Mouse (Mus musculus) left cerebral cortex, adult 11 months (tissue): ENCODE data around the gene Gck.
A peak's percentile ranks its signal among the peaks of the same experiment; 100 is the strongest.
"Not testable (repeated sequence)": the region's sequence is repeated elsewhere in the genome, so short reads cannot be mapped to it uniquely, and the experiment has no call there.

Source experiments
- DNase-seq: peaks from one replicate; pipeline ENCODE4 v3.0.0; 2022; ENCODE audit warnings: low spot score

The Gck gene

DNA sequence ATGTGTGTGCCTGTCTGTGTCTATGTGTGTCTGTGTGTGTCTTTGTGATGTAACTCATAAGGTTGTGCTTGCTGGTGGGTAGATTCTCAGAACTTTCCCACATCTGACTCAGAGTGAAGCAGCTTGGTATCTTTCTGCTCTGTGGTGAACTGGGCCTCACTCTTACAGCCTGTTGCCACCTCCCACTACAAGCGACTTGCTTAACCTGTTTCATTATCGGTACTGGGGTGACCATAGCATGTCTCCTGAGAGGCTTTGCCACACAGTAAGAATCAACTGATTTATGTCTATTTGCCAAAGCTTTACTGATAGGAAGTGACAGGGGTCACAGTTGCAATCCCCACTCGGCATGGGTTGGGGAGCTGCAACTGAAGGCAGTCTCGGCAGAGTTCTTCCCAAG lies 41.2 kb downstream of the Gck start:
- DNase-seq, result no peak

DNA sequence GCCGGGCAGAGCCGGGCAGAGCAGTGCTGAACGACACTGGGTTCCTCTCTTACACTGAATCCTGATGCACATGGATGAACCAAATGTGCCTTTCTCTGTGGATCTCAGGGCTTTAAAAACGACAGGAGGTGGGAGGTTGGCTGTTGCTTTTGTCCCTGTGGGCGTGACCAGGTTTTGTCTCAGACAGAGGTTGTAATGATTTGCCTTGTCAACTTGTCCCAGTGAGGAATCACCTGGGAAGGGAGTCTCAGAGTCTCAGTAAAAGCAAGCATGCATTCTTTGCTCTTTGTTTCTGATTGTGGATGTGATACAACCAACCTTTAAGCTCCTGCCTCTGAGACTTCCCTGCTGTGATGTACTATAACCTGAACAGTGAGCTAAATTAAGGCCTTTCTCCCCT lies 42.8 kb downstream of the Gck start:
- DNase-seq, result no peak

GRCm38 (mm10) chr11:5905778-5906518 lies 43.9 kb downstream of the Gck start:
- DNase-seq, result no peak

DNA sequence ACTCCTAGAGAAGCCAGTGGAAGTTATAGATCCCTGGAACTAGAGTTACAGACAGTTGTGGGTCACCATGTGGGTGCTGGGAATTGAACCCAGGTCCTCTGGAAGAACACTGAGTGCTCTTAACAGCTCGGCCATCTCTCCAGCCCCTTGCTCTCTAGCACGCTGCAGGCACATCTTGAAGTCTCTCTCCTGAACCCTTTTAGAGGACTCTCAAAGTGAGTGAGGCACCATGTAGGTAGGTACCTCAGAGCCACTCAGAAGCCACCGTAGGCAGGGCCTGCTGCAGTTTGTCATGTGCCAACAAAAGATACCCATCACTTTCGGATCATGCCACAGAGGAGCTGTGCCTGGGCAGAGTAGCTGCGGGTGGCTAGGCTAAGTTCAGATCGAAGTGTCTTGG lies 45.0 kb downstream of the Gck start:
- DNase-seq, result no peak

DNA sequence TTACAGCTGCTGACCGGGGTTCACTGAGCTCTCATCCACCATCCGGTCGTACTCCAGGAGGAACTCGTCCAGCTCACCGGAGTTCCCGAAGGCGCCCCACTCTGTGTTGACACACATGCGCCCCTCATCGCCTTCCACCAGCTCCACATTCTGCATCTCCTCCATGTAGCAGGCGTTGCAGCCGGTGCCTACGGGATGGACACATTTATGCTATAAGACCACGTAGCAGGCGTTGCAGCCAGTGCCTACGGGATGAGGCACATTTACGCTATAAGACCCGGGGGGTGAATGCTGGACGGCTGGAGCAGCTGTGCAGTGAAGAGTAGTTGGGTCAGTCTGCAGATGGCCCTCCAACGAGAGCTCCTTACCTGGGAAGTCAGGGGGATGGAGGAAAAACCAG lies 45.5 kb downstream of the Gck start:
- no peak for DNase-seq

DNA sequence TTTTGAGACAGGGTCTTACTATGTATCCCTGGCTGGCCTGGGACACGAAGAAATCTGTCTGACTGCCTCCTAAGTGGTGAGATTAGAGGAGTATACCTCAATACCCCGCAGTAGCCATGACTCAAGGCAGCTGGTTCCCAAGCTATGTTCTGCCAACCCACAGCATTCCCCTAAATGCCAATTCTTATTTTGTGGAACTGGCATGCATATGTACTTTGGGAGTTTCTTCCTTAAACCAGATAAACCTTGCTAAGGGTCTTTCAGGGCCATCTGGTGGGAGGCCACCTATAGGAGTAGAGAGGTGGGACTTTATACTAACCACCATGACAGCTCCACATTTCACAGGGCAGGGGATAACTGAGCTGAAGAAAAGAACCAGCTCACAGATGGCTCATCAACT lies 46.0 kb downstream of the Gck start:
- DNase-seq, result no peak

- DNase-seq, result no peak
Measured at GRCm38 (mm10) chr11:5902390-5902789, 47.5 kb downstream of the Gck start.

DNA sequence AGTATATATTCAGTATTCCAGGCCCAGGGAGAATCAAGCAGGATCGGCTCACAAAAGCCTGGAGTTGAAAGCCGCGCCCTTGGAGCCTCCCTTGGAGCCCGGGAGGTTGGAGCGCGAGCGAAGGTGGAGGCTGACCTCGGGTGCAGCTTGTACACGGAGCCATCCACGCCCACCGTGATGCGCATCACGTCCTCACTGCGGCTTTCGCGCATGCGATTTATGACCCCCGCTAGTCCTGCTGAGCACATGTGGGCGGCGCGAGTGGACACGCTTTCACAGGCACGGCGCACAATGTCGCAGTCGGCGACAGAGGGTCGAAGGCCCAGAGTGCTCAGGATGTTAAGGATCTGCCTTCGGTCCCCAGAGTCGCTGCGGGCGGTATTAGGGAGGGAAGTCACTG lies 47.9 kb downstream of the Gck start:
- DNase-seq, result no peak

DNA sequence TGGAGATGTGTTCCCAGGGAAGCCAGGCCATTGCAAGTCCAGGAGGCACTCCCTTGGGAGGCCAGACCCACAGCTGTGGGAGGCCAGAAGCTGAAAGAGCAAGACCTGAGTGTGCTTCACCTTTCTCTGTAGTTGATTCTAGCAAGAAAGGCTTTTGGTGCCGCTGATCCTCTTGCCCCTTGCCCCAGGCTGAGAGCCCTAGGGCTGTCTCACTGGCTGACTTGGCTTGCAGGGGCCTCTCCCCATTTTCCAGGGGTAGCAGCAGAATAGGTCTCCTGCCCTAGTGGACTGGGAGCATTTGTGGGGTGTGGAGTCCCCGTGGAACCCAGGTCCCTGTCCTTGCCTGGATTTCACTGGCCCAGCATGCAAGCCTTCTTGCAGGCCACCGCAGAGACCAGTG lies 48.6 kb downstream of the Gck start:
- no peak for DNase-seq

- no peak for DNase-seq
Measured at GRCm38 (mm10) chr11:5899286-5899685, 50.6 kb downstream of the Gck start.

- DNase-seq, result no peak
Measured at GRCm38 (mm10) chr11:5898531-5898930, 51.4 kb downstream of the Gck start, which contains the start of gene Myl7. Gene Myl7 (minus strand): TSS chr11:5898782.

- DNase-seq, result no peak
Measured at GRCm38 (mm10) chr11:5897839-5898238, 52.0 kb downstream of the Gck start.

GRCm38 (mm10) chr11:5897230-5897629 lies 52.7 kb downstream of the Gck start:
- DNase-seq, result no peak

DNA sequence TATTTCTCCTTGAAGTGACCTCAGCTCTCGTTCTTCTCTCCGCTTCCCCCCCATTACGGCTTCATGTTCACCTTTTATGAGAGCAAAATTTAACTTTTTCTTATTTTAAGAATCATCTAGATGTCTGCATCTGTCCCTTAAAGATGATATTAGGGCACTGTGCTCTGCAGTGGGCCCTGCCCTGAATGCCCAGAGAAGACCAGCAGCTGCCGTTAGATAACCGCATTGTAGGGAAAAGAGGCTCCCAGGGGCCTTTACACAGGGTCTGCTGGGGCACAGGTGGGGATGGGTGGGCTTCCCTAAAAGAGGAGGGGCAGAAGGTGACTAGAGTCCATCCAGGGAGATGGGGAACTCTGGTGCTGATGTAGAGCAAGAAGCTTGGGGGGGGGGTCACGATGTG lies 56.1 kb downstream of the Gck start:
- DNase-seq, result no peak

DNA sequence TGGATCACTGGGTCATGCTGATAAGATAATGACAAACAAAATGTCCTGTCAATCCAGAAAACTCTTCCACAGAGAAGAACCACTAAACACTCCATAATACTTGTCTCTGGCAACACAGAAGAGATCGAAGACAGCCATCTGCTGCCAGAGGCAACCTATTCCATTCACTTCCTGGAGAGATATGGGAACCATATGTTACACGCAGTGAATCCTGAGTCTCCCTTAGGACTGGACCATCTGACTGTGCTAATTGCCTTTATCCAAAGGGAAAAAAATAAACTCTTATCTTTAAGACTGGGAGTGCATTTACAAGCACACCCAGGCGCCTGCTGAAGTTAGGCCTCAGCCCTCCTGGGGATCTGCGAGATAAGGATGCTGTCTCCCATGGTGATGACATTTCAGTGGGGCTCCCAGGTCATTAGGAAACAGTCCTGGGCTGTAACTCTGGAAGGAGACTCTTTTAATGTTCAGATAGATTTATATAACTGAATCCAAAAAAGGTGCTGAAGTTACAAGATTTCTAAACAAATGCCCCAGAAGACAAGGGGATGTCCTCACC lies 57.0 kb downstream of the Gck start:
- no peak for DNase-seq

- DNase-seq, result no peak
Measured at GRCm38 (mm10) chr11:5892151-5892591, 57.7 kb downstream of the Gck start.

DNA sequence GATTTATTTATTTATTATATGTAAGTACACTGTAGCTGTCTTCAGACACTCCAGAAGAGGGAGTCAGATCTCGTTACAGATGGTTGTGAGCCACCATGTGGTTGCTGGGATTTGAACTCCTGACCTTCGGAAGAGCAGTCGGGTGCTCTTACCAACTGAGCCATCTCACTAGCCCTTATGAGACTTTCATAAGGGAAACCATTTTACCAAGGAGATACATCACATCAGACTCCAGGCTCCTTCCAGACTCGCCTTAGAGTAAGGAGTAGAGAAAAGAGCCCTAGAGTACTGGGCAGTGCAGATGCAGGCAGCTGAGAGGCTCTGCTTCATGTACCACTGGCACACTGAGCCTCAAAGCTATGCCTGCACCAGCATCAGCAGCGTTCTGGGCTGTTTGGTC lies 61.3 kb downstream of the Gck start:
- not testable (repeated sequence) for DNase-seq

DNA sequence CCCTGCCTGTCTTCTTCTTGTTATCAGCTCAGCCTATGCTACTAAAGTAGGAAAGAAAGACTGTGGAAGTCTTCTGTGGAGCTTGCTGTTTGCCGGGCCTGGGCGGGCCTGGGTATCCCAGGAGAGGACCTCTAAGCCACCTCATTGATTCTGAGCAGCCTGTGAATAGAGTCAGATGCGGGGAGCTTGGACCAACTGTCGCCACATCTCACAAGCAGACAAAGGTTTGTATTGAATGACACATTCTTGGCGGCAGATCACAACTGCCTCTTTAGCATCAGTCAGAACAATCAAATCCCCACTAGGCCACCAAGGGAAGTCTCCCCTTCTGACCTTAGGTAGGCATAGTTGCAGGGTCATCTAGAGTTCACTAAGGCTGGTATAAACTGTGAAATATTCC lies 62.6 kb downstream of the Gck start:
- DNase-seq, result no peak

DNA sequence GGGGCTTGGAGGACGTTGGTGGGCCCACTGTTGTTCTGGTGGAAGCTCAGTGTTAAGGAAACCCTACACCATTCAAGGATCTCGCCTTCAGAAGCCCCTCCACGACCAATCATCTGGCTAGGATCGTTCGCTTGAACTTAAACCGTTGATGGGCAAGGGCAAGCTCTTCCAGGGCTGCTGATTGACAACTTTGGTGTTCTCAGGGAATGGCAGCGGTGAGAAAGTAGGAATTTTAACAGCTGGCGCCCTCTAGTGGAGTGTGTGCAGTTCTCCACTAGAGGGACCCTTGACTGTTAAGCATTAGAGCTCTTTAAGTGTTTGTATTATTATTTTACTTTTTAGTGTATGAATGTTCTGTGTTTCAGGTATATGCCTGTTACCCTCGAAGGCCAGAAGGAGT lies 63.7 kb downstream of the Gck start:
- peak; percentile 33 for DNase-seq

GRCm38 (mm10) chr11:5882518-5882917 lies 67.4 kb downstream of the Gck start:
- no peak for DNase-seq

DNA sequence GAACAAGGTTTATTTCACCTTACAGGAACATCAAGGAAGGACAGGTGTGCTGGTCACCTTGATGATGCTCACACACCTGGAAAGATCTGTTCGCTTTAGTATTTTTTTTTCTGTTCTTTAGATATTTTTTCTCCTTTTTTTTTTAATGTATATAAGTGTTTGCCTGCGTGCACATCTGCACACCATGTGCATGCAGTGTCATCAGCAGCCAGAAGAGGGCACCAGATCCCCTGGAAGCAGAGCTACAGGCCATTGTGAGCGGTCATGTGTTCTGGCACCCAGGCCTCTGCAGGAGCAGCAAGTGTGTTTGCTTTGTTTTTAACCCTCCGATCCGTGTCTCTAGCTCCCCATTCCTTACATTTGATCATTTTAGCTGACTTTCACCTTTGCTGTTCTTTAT lies 70.0 kb downstream of the Gck start:
- DNase-seq, result peak; percentile 45

GRCm38 (mm10) chr11:5878661-5879060 lies 71.2 kb downstream of the Gck start:
- DNase-seq, result no peak

- peak; percentile 94 for DNase-seq
Measured at GRCm38 (mm10) chr11:5877921-5878526, 71.9 kb downstream of the Gck start, which contains the start of gene Pold2. Gene Pold2 (minus strand): TSS chr11:5878292.

DNA sequence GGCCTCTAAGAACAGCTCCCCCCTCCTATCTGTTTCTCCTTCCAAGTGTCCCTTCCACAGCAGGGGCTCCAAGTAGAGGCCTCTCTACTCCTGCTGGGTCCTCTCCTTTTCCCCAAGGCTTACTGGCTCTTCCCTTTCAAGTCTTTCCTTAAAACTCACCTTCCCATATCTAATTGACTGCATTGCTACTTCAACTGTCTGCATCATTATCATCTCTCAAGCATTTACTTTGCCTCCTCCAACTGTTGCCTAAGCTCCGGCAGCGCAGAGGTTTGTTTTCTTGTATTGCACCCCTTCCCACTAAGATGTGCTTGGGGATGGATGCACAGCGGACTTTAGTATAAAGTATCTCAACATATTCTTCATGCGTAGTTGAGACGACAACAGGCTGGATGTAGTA lies 72.5 kb downstream of the Gck start:
- DNase-seq, result no peak
